Comparison of ENCODE assay signal across 9 mouse cellular contexts in genomic region chr16:57243205-57243857, GRCm38 (mm10). TPM values are rescaled to one million over a fixed set of nuclear protein-coding genes. Genes with fewer than 3 reads are reported as not detected.
A peak's percentile ranks its signal among the peaks of the same experiment; 100 is the strongest.
DNase-seq lines count a peak whose midpoint lies in the region; ATAC-seq lines count a peak whose summit lies in the region.
"Had no signal": no experiment of that assay in that cellular context is flagged by ENCODE, and none has a peak within 500 bp of the region (broad histone marks: within the 10 kb centered on the region; RNA-seq: fewer than 3 reads in every experiment).

No protein-coding gene starts in this region.

- H3K36me3 ChIP-seq in forebrain, embryonic 14.5 days (ENCODE audit: control insufficient read depth, insufficient read depth, low read length): no peaks in the 10 kb centered on the region
- no peaks in the 10 kb centered on the region for H3K36me3 ChIP-seq in forebrain, embryonic 12.5 days (replicated peaks)
- no peaks in the 10 kb centered on the region for H3K36me3 ChIP-seq in embryonic facial prominence, embryonic 15.5 days

- no peak overlapping the region for H3K27ac ChIP-seq in forebrain, embryonic 14.5 days (ENCODE audit: low read depth, low read length)
- H3K27ac ChIP-seq in forebrain, embryonic 12.5 days: no peak overlapping the region
- peak overlapping the region; percentile 48 for H3K27ac ChIP-seq in embryonic facial prominence, embryonic 15.5 days (replicated peaks)

- H3K4me3 ChIP-seq in forebrain, embryonic 14.5 days (ENCODE audit: low read depth, low read length): no peak overlapping the region
- no peak overlapping the region for H3K4me3 ChIP-seq in forebrain, embryonic 12.5 days (replicated peaks)
- no peak overlapping the region for H3K4me3 ChIP-seq in embryonic facial prominence, embryonic 15.5 days (replicated peaks)

- 65% methylated on average over 10 of the region's 10 CpGs for WGBS in forebrain, embryonic 14.5 days
- WGBS in forebrain, embryonic 12.5 days: 61% methylated on average over 10 of the region's 10 CpGs
- WGBS in embryonic facial prominence, embryonic 15.5 days: 22% methylated on average over 10 of the region's 10 CpGs

- no peak for DNase-seq in forebrain, embryonic 14.5 days (ENCODE audit: low spot score)
- DNase-seq in A20 (ENCODE audit: low read depth, low spot score): peak; percentile 22
- peak; percentile 22 to 30 for DNase-seq in kidney, postnatal 36 days
- DNase-seq in retina, postnatal 1 day: peak; percentile 7
- DNase-seq in cerebellum, postnatal 4 days (ENCODE audit: low spot score in 2 of 2): no peak

- peak; percentile 10; the same call in 1 of the 2 replicates for ATAC-seq in forebrain, embryonic 14.5 days
- no peak for ATAC-seq in forebrain, embryonic 12.5 days (ENCODE audit: low FRiP score)
- ATAC-seq in embryonic facial prominence, embryonic 15.5 days (ENCODE audit: insufficient number of reproducible peaks, low FRiP score, low TSS enrichment, low read depth): peak; percentile 80
- no peak for ATAC-seq in megakaryocyte-erythroid progenitor cell, adult 5-6 weeks (replicated peaks; ENCODE audit: low FRiP score, low TSS enrichment, poor library complexity, severe bottlenecking)

- H3K4me1 ChIP-seq in forebrain, embryonic 14.5 days (ENCODE audit: control insufficient read depth, insufficient read depth, low read length): no peaks in the 10 kb centered on the region
- no peaks in the 10 kb centered on the region for H3K4me1 ChIP-seq in forebrain, embryonic 12.5 days
- H3K4me1 ChIP-seq in embryonic facial prominence, embryonic 15.5 days: no peaks in the 10 kb centered on the region

- no peak overlapping the region for H3K4me2 ChIP-seq in forebrain, embryonic 14.5 days (ENCODE audit: low read length)
- H3K4me2 ChIP-seq in forebrain, embryonic 12.5 days: no peak overlapping the region
- H3K4me2 ChIP-seq in embryonic facial prominence, embryonic 15.5 days (replicated peaks): 0 out of 2 replicates have a peak overlapping the region, but pooled peaks have one; percentile 6

- H3K9ac ChIP-seq in forebrain, embryonic 14.5 days (ENCODE audit: low read length): no peak overlapping the region
- no peak overlapping the region for H3K9ac ChIP-seq in forebrain, embryonic 12.5 days
- H3K9ac ChIP-seq in embryonic facial prominence, embryonic 15.5 days: no peak overlapping the region

- no peaks in the 10 kb centered on the region for H3K27me3 ChIP-seq in forebrain, embryonic 14.5 days (replicated peaks; ENCODE audit: control insufficient read depth, insufficient read depth, low read length)
- no peaks in the 10 kb centered on the region for H3K27me3 ChIP-seq in forebrain, embryonic 12.5 days
- H3K27me3 ChIP-seq in embryonic facial prominence, embryonic 15.5 days: no peaks in the 10 kb centered on the region

- no peaks in the 10 kb centered on the region for H3K9me3 ChIP-seq in forebrain, embryonic 14.5 days (replicated peaks; ENCODE audit: control insufficient read depth, low read length)
- H3K9me3 ChIP-seq in forebrain, embryonic 12.5 days: no peaks in the 10 kb centered on the region
- no peaks in the 10 kb centered on the region for H3K9me3 ChIP-seq in embryonic facial prominence, embryonic 15.5 days (replicated peaks)

RNA-seq across cellular contexts. Expression of gene Tbc1d23, which starts 12.0 kb away (rescaled TPM):
- 32.9 and 40.8 TPM in 2 replicates for polyA plus RNA-seq in forebrain, embryonic 14.5 days (2014; fragmentation: Nextera tagmentation; extraction: Ambion mirVana)
- 29.9 and 34.4 TPM in 2 replicates for polyA plus RNA-seq in forebrain, embryonic 12.5 days (2016; fragmentation: Nextera tagmentation; extraction: Ambion mirVana)
- polyA plus RNA-seq in embryonic facial prominence, embryonic 15.5 days (2015; fragmentation: Nextera tagmentation; extraction: Ambion mirVana): 27.7 and 33.9 TPM in 2 replicates
- 22.7 and 31.5 TPM in 2 replicates for total RNA-seq in megakaryocyte-erythroid progenitor cell, adult 5-6 weeks (2014; fragmentation: Nextera tagmentation)
- total RNA-seq in megakaryocyte-erythroid progenitor cell, adult 5-6 weeks (2017): 7.9 and 42.5 TPM in 2 replicates

RNA-seq across cellular contexts. Expression of gene Tmem30c, which starts 49.3 kb away (rescaled TPM):
- 0.37 TPM in 1 of 2 replicates, not detected in the other for polyA plus RNA-seq in forebrain, embryonic 14.5 days (2014; fragmentation: Nextera tagmentation; extraction: Ambion mirVana)
- 0.15 and 0.26 TPM in 2 replicates for polyA plus RNA-seq in forebrain, embryonic 12.5 days (2016; fragmentation: Nextera tagmentation; extraction: Ambion mirVana)
- polyA plus RNA-seq in embryonic facial prominence, embryonic 15.5 days (2015; fragmentation: Nextera tagmentation; extraction: Ambion mirVana): 0.05 TPM in 1 of 2 replicates, not detected in the other
- total RNA-seq in megakaryocyte-erythroid progenitor cell, adult 5-6 weeks (2014; fragmentation: Nextera tagmentation): 0.31 TPM in 1 of 2 replicates, not detected in the other
- not detected in 2 replicates for total RNA-seq in megakaryocyte-erythroid progenitor cell, adult 5-6 weeks (2017)
- polyA plus RNA-seq: small intestine, adult 2 months had no signal

Comparison
In these comparisons a context has a peak if more than half of its experiments do, and no peak if none do; other contexts are left out.
1. ATAC-seq: peak in forebrain, embryonic 14.5 days (single experiment) and embryonic facial prominence, embryonic 15.5 days (single experiment); none in forebrain, embryonic 12.5 days (single experiment) and megakaryocyte-erythroid progenitor cell, adult 5-6 weeks (single experiment).
2. DNase-seq: peak in A20 (single experiment), kidney, postnatal 36 days (2 of 2) and retina, postnatal 1 day (single experiment); none in forebrain, embryonic 14.5 days (single experiment) and cerebellum, postnatal 4 days (0 of 2).